Mouse (Mus musculus) testis, adult 2 months (tissue): ENCODE measurements around the gene Ldlr. TPM values are rescaled to one million over a fixed set of nuclear protein-coding genes. Genes with fewer than 3 reads are reported as not detected.

Source experiments
- H3K27ac ChIP-seq: fragments of 200-500 bp; 2 replicates; pipeline ENCODE4 v1.5.1; 2012; ENCODE audit warnings: low read depth, low read length; ENCODE audit not compliant: control insufficient read depth, insufficient read depth
- H3K27me3 ChIP-seq: fragments of 200-500 bp; 2 replicates; pipeline ENCODE4 v1.6.1; 2012; ENCODE audit warnings: mild to moderate bottlenecking, low read length, moderate library complexity; ENCODE audit not compliant: control insufficient read depth, insufficient read depth
- H3K36me3 ChIP-seq: fragments of 200-500 bp; 2 replicates; pipeline ENCODE4 v1.6.1; 2012; ENCODE audit warnings: mild to moderate bottlenecking, low read length; ENCODE audit not compliant: control insufficient read depth, insufficient read depth
- H3K4me1 ChIP-seq: fragments of 200-500 bp; 2 replicates; pipeline ENCODE4 v1.6.1; 2012; ENCODE audit warnings: low read length; ENCODE audit not compliant: control insufficient read depth, insufficient read depth
- H3K4me3 ChIP-seq: fragments of 200-500 bp; 2 replicates; pipeline ENCODE4 v1.5.1; 2012; ENCODE audit warnings: low read depth, mild to moderate bottlenecking, low read length, moderate library complexity, mixed read lengths; ENCODE audit not compliant: control insufficient read depth
- CTCF ChIP-seq: fragments of 200-500 bp; IDR thresholded peaks from 2 replicates; pipeline ENCODE4 v1.5.1; 2012; ENCODE audit warnings: low read depth, mild to moderate bottlenecking, inconsistent platforms, low read length, moderate library complexity; ENCODE audit not compliant: control insufficient read depth, insufficient read depth, insufficient replicate concordance
- POLR2A ChIP-seq: fragments of 200-500 bp; IDR thresholded peaks from 2 replicates; pipeline ENCODE4 v1.6.1; 2012; ENCODE audit warnings: low read depth, mild to moderate bottlenecking, inconsistent platforms, low read length, moderate library complexity; ENCODE audit not compliant: control insufficient read depth
- polyA plus RNA-seq: library from polyadenylated mRNA; depleted of rRNA; stranded (reverse); fragments of >200 nt; gene quantifications from 2 replicates; pipeline ENCODE4 v1.2.3, GENCODE M21; 2012

The Ldlr gene
- polyA plus RNA-seq, 1 experiment: 2.9 TPM

- Histone ChIP-seq H3K4me1 (no peaks in the 10 kb centered on the region), H3K27ac (no peak overlapping the region), H3K4me3 (no peak overlapping the region), H3K27me3 (no peaks in the 10 kb centered on the region), H3K36me3 (peaks cover 2% of the 10 kb centered on the region)
- no peak for TF ChIP-seq CTCF
- TF ChIP-seq POLR2A: no peak
Observed at GRCm38 (mm10) chr9:21706085-21706484, 17.2 kb upstream of the Ldlr start.

DNA sequence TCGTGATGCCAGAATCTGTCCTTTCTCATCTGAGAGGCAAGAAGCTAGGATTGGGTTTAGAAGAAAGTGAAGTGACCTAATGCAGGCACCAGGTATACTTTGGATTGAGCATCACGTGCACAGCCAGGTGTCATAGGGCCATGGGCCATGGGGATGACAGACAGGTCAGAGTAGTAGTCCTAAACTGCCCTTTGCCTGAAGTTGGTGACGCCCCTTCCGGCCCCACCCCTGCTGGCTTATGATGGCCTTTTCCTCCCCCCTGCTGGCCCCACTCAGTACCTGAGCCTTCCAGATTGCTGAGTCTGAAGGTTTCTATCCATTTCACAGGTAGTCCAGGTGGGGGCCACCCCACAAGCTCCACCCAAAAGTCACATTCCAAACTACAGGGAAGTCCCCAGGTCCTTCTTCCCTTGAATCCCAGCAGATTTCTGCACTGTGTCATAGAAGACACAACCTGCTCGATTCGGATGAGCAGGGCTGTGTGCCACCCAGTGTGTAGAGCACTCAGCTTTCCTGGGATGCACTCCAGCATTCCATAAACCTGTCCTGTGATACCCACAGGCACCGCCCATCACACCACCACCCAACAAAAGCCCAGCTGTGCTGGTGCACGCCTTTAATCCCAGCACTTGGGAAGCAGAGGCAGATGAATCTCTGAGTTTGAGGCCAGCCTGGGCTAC lies 16.6 kb upstream of the Ldlr start:
- no peaks in the 10 kb centered on the region; the same call in 1 of the 2 replicates for H3K36me3 ChIP-seq
- no peak overlapping the region for H3K4me3 ChIP-seq
- H3K27me3 ChIP-seq: no peaks in the 10 kb centered on the region
- no peak for TF ChIP-seq POLR2A
- TF ChIP-seq CTCF: no peak
- H3K27ac ChIP-seq: no peak overlapping the region
- no peaks in the 10 kb centered on the region for H3K4me1 ChIP-seq

GRCm38 (mm10) chr9:21709340-21709739 lies 13.9 kb upstream of the Ldlr start:
- no peak overlapping the region for H3K27ac ChIP-seq
- no peaks in the 10 kb centered on the region for H3K27me3 ChIP-seq
- H3K4me1 ChIP-seq: no peaks in the 10 kb centered on the region; the same call in 1 of the 2 replicates
- no peaks in the 10 kb centered on the region for H3K36me3 ChIP-seq
- no peak overlapping the region for H3K4me3 ChIP-seq
- TF ChIP-seq CTCF (no peak), POLR2A (no peak)

- TF ChIP-seq CTCF (no peak), POLR2A (no peak)
- Histone ChIP-seq H3K4me1 (peaks cover 14% of the 10 kb centered on the region), H3K27ac (no peak overlapping the region), H3K36me3 (no peaks in the 10 kb centered on the region), H3K4me3 (no peak overlapping the region), H3K27me3 (no peaks in the 10 kb centered on the region)
Observed at GRCm38 (mm10) chr9:21715298-21715697, 8.0 kb upstream of the Ldlr start.

DNA sequence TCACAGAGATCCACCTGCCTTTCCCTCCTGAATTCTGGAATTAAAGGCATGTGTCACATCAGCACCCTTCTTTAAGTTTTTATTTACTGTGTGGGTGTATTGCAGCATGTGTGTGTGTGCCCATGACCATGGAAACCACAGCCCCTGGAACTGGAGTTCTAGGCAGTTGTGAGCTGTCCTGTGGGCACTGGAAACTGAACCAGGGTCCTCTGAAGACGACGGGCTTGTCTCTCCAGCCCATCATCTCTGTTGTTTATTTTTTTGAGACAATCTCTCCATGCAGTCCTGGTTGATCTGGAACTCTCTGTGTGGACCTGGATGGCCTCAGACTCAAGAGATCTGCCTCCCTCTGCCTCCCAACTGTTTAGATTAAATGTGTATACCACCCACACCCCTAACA lies 6.3 kb upstream of the Ldlr start:
- Histone ChIP-seq H3K27ac (no peak overlapping the region), H3K36me3 (no peaks in the 10 kb centered on the region), H3K27me3 (no peaks in the 10 kb centered on the region), H3K4me1 (peaks cover 14% of the 10 kb centered on the region), H3K4me3 (no peak overlapping the region)
- TF ChIP-seq POLR2A: no peak
- no peak for TF ChIP-seq CTCF

- Histone ChIP-seq H3K27me3 (no peaks in the 10 kb centered on the region), H3K4me1 (peaks cover 20% of the 10 kb centered on the region), H3K36me3 (no peaks in the 10 kb centered on the region), H3K27ac (no peak overlapping the region), H3K4me3 (no peak overlapping the region)
- TF ChIP-seq POLR2A (no peak), CTCF (no peak)
Observed at GRCm38 (mm10) chr9:21721036-21721435, 2.2 kb upstream of the Ldlr start.

DNA sequence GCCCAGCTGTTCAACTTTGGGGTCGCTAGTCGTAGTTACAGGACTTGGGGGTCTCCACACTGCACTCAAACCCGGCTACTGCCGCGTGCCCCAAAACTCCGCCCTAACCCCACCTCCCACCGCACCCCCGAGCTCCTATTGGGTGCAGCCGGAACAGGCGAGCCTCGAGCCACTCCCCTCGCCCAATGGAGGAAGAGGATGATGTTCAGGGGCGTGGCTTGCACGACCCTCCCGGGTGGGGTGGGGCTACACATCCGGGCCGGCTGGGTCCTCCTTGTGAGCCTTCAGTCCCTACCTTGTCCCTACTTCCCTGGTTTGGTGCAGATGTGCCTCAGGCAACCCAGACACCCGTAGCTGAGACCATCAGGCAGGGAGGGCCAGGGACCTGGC lies 859 bp downstream of the Ldlr start:
- TF ChIP-seq CTCF (no peak), POLR2A (no peak)
- Histone ChIP-seq H3K27me3 (no peaks in the 10 kb centered on the region), H3K4me3 (peak overlapping the region; percentile 77), H3K4me1 (peaks cover 11% of the 10 kb centered on the region), H3K27ac (peak overlapping the region; percentile 5), H3K36me3 (no peaks in the 10 kb centered on the region)
